Mouse (Mus musculus) lung, embryonic 14.5 days (tissue): ENCODE measurements at regions not wholly inside any gene's neighbourhood (a gene's known extent, or its start where the extent isn't known, plus 50 kb on each side); places are given as distances from the start of the nearest gene placed in this dataset.
"Not testable (repeated sequence)": the region's sequence is repeated elsewhere in the genome, so short reads cannot be mapped to it uniquely, and the experiment has no call there.

Experiments used
- ATAC-seq: fragments of 200-750 bp; cut with Nextera tagmentation; 2 replicates; pipeline ENCODE4 v1.8.0; 2017; ENCODE audit warnings: mild to moderate bottlenecking, moderate TSS enrichment, moderate library complexity; ENCODE audit not compliant: insufficient read depth
- DNase-seq: peaks from one replicate; pipeline ENCODE4 v3.0.0-alpha.2; 2015
- H3K27ac ChIP-seq: fragments of 300-500 bp; sonication (generic); 2 replicates; pipeline ENCODE4 v1.5.1; 2014; ENCODE audit warnings: low read depth, mild to moderate bottlenecking, moderate library complexity
- H3K27me3 ChIP-seq: fragments of 300-500 bp; sonication (generic); 2 replicates; pipeline ENCODE4 v1.6.1; 2014; ENCODE audit warnings: low read length, control low read depth; ENCODE audit not compliant: insufficient read depth
- H3K36me3 ChIP-seq: fragments of 300-500 bp; sonication (generic); 2 replicates; pipeline ENCODE4 v1.6.1; 2014; ENCODE audit warnings: control low read depth; ENCODE audit not compliant: insufficient read depth
- H3K4me1 ChIP-seq: fragments of 300-500 bp; sonication (generic); 2 replicates; pipeline ENCODE4 v1.6.1; 2014; ENCODE audit warnings: antibody characterized with exemption, control low read depth; ENCODE audit not compliant: insufficient read depth
- H3K4me2 ChIP-seq: fragments of 300-500 bp; sonication (generic); 2 replicates; pipeline ENCODE4 v1.6.1; 2014; ENCODE audit warnings: mild to moderate bottlenecking
- H3K4me3 ChIP-seq: fragments of 300-500 bp; sonication (generic); 2 replicates; pipeline ENCODE4 v1.5.1; 2014; ENCODE audit warnings: low read depth, low read length
- H3K9ac ChIP-seq: fragments of 300-500 bp; sonication (generic); 2 replicates; pipeline ENCODE4 v1.6.1; 2014
- H3K9me3 ChIP-seq: fragments of 300-500 bp; sonication (generic); 2 replicates; pipeline ENCODE4 v1.6.1; 2016; ENCODE audit warnings: low read depth, low read length, control low read depth
- CTCF ChIP-seq: IDR thresholded peaks from 2 replicates; pipeline ENCODE4 v1.5.1; 2016; ENCODE audit warnings: antibody characterized with exemption, low read depth
- WGBS: fragments of 180-500 bp; shearing (Covaris S2); extraction: QIAGEN DNeasy Blood & Tissue Kit; methylation state at CpG from one replicate; pipeline ENCODE4 v1.1.7; 2014; 5-methylcytosine and 5-hydroxymethylcytosine counted together

DNA sequence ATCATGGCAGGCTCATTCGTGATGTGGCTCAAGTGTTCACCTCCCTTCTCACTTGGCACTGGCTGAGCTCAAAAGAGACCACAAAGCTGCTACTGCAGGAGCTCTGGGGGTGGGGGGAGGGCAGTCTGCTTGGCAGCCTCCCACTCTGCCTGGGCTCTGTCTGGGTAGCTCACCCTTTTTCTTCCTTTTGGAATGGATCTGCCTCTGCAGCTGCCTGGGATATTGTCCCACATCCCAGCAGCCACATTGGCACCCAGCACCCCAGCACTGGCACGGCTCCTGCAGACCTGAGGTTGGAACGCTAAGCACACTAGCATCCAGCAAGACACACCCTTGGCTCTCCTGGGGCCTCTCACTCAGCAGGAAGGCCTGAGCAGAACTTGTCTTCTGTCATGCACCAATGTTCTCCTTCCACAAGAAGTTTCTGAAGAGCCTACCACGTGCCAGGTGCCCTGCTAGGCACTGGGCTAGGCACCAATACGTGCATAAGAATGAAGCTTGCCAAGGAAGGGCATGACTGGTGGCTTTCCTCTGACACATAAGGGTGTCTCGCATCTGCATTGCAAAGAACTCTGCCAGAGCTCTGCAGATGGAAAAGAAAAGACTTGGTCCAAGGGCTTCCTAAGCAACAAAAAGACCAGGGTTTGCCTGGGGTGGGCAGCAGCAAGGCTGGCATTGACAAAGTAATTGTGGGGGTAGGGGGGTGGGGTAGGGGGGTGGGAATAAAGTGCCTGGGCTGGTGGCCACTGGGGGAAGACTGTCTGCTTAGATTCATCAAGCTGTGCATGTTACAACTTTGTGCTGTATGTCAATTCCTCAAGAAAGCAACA is 112.1 kb upstream of the Sipa1l1 start:
- H3K4me1 ChIP-seq, H3K4me2 ChIP-seq, H3K4me3 ChIP-seq, H3K27me3 ChIP-seq, H3K9me3 ChIP-seq, H3K27ac ChIP-seq, H3K9ac ChIP-seq, DNase-seq, H3K36me3 ChIP-seq: not testable (repeated sequence)
- ATAC-seq, result peak; percentile 21; the same call in 1 of the 2 replicates
- no CpG with 5 or more reads among the region's 6 CpGs for WGBS

DNA sequence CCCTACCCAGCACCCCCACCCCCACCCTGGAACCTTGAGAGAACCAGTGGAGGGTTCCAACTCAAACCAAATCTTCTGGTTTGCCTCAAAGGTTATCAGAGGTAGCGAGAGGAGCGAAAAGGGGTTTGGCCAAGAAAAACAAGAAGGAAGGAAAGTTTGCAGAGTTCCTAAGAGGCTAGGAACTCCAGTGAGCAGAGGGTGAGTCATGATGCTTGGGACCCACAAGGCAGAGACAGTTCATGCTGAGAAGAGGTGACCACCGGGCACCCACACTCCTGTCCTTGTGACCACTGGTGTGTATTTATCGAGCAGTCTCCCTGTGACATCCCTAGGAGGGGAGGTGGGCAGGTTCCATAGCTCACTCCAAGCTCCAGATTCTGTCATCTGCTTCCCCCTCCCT is 104.1 kb upstream of the Sipa1l1 start:
- Histone ChIP-seq H3K27me3 (no peaks in the 10 kb centered on the region), H3K9ac (no peak overlapping the region), H3K4me1 (no peaks in the 10 kb centered on the region), H3K4me3 (no peak overlapping the region), H3K36me3 (no peaks in the 10 kb centered on the region), H3K27ac (no peak overlapping the region), H3K9me3 (no peaks in the 10 kb centered on the region), H3K4me2 (no peak overlapping the region)
- DNase-seq, result no peak
- WGBS, result 68% methylated on average over 4 of the region's 4 CpGs
- no peak for ATAC-seq
- TF ChIP-seq CTCF, result no peak

DNA sequence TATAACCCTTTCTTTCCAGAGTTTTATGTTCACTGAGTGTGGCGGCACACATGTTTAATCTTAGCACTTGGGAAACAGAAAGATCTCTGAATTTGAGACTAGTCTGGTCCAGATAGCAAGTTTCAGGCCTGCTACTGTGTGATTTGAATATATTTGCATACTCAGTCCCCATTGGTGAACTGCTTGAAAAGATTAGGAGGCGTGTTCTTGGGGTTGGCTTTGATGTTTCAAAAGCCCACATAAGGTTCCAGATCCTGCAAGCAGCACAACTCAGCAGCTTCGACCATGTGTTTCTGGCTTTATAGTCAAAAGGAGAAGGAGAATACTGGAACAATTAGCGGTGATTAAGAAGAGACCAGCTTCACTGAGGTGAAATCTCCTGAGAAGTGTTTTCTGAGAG is 102.3 kb upstream of the Sipa1l1 start:
- Histone ChIP-seq H3K4me3 (no peak overlapping the region), H3K36me3 (no peaks in the 10 kb centered on the region), H3K27ac (no peak overlapping the region), H3K4me2 (no peak overlapping the region), H3K9ac (no peak overlapping the region), H3K27me3 (no peaks in the 10 kb centered on the region), H3K4me1 (no peaks in the 10 kb centered on the region), H3K9me3 (no peaks in the 10 kb centered on the region)
- DNase-seq (peak; percentile 54), ATAC-seq (no peak; the same call in 1 of the 2 replicates)
- TF ChIP-seq CTCF, result no peak
- 42% methylated on average over 4 of the region's 4 CpGs for WGBS

DNA sequence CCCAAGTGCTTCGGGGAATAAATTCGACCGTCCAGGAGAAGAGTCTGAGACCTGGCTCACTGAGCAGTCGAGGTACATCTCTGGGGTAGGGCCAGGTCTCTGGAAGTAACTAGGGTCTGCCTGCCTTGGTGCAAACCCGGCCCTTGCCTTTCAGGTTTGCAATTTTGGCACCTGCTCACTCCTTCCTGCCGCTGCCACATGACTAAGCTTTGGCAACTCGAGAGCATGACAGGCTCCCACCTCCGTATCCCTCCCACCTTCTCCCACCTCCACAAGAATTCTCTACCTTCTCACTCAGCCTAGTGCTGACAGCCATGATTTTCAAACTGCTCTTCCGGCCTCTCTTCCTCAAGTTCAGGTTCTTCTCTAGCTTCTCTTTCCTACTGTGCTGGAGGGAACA is 99.5 kb upstream of the Sipa1l1 start:
- 80% methylated on average over 9 of the region's 9 CpGs for WGBS
- DNase-seq, result no peak
- no peak overlapping the region for H3K9ac ChIP-seq
- no peaks in the 10 kb centered on the region for H3K27me3 ChIP-seq
- no peak for TF ChIP-seq CTCF
- H3K9me3 ChIP-seq, result no peaks in the 10 kb centered on the region
- no peak overlapping the region for H3K4me3 ChIP-seq
- H3K4me2 ChIP-seq, result no peak overlapping the region
- no peak for ATAC-seq
- no peaks in the 10 kb centered on the region for H3K4me1 ChIP-seq
- no peak overlapping the region for H3K27ac ChIP-seq
- no peaks in the 10 kb centered on the region for H3K36me3 ChIP-seq

DNA sequence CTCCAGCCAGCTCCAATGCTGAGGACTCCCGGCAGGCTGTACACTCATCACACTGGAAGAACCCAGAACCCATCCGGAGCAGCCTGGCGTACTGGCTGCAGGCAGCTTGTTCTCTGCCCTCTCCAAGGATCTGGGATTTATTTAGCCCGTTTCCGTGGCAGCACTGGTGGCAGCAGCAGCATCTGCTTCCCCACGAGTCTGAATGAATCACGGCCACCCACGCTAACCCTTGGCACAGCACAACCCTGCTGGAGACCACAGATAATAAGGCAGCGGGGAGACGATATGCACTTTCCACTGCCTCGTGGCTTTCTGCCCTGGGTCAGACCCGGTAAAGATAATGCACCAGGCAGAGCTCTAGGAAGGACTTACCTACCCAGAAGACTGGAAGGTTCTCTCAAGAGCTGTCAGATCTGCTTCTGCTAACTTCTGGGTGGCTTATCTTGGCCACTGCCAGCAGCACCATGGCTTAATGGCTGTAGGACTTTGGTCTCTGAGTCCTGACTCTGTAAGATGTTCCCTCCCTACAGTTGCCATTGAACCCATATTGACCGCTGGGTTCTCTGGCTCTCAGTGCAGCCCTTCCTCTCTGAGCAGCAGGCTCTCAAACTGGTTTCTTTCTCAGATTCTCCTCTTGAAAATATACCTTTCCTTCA is 96.2 kb upstream of the Sipa1l1 start:
- Histone ChIP-seq H3K27me3 (no peaks in the 10 kb centered on the region), H3K9ac (no peak overlapping the region), H3K9me3 (no peaks in the 10 kb centered on the region), H3K36me3 (no peaks in the 10 kb centered on the region), H3K4me2 (no peak overlapping the region), H3K27ac (no peak overlapping the region), H3K4me1 (no peaks in the 10 kb centered on the region), H3K4me3 (no peak overlapping the region)
- no peak for ATAC-seq
- DNase-seq, result no peak
- WGBS, result 60% methylated on average over 13 of the region's 13 CpGs
- no peak for TF ChIP-seq CTCF

DNA sequence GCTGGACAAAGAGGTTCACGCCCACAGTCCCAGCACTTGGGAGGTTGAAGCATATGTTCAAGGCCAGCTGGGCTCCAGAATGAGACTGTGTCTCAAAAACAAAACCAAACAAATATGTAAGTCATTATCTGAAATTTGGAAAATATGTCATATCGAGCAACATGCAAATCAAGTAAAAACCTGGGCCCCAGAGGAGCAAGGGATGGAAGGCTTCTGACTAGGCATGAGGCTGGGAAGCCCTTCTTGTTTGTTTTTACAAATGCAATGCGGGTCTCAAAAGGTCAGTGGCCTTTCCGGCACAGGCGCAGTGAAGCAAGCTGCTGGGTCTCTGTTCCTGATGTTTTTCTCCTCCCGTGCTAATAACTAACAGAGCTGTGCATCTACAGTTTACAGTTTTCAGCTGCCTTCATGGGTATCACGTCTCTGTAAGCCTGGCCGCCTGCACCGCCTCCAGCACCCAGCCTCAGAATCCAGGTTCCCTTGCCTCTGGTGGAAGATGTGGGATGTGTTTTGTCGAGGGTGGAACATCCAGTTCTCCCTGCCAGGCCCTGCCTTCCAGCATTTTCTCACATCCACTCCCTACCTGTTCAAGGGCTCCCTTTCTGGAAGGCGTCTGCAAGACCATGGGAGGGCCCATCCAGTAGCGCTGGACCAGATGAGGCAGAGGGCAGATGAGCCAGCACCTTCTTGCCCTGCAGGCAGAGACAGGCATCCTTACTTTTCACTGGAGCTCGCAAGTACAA is 93.5 kb upstream of the Sipa1l1 start:
- 45% methylated on average over 13 of the region's 13 CpGs for WGBS
- H3K4me1 ChIP-seq, result no peaks in the 10 kb centered on the region
- no peaks in the 10 kb centered on the region for H3K9me3 ChIP-seq
- H3K9ac ChIP-seq, result no peak overlapping the region
- no peaks in the 10 kb centered on the region for H3K27me3 ChIP-seq
- H3K27ac ChIP-seq, result no peak overlapping the region
- no peak for TF ChIP-seq CTCF
- no peaks in the 10 kb centered on the region for H3K36me3 ChIP-seq
- H3K4me3 ChIP-seq, result no peak overlapping the region
- no peak for DNase-seq
- H3K4me2 ChIP-seq, result no peak overlapping the region
- no peak for ATAC-seq

DNA sequence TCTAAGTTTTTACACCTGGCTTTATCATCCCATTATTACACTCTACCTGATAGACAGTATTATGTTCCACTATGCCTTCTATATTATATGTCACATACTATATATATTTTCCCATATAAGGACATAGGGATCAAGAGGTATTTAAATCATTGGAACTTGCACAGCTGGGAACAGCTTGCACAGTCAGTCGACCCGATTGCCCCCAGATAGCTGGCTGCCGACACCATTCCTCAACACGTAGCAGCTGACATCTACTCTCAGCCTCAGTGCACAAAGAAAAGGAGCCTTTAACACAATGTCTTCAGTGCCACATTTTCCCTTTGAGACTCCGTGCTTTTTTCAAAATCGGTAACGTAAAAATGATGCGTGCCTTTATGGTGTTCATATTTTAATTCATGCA is 92.4 kb upstream of the Sipa1l1 start:
- TF ChIP-seq CTCF, result no peak
- 47% methylated on average over 8 of the region's 8 CpGs for WGBS
- H3K4me2 ChIP-seq, result no peak overlapping the region
- H3K4me3 ChIP-seq, result no peak overlapping the region
- no peak for ATAC-seq
- no peaks in the 10 kb centered on the region for H3K36me3 ChIP-seq
- H3K27ac ChIP-seq, result no peak overlapping the region
- no peaks in the 10 kb centered on the region for H3K9me3 ChIP-seq
- H3K4me1 ChIP-seq, result no peaks in the 10 kb centered on the region
- H3K9ac ChIP-seq, result no peak overlapping the region
- H3K27me3 ChIP-seq, result no peaks in the 10 kb centered on the region
- peak; percentile 34 for DNase-seq
